Mouse (Mus musculus) naive thymus-derived CD4-positive, alpha-beta T cell, adult 5 months (primary cell): ENCODE data around the gene Gm11595. TPM values are rescaled to one million over a fixed set of nuclear protein-coding genes. Genes with fewer than 3 reads are reported as not detected.

Source experiments
- polyA plus RNA-seq: library from polyadenylated mRNA; unstranded; fragments of 100-300 nt; shearing (Covaris generic); gene quantifications from one replicate; pipeline ENCODE4 v1.2.1, GENCODE M21; 2017

Gm11595 gene
- polyA plus RNA-seq: not detected

GRCm38 (mm10) chr11:99772813-99773212 is at the start of gene Gm11595:
Gene Gm11595 (minus strand): TSS chr11:99772913.

GRCm38 (mm10) chr11:99815566-99815965 is 42.9 kb upstream of the Gm11595 start, which contains the start of gene Gm11564:
Gene Gm11564 (minus strand): TSS chr11:99815666.

GRCm38 (mm10) chr11:99809792-99810191 is 37.1 kb upstream of the Gm11595 start, which contains the start of gene Krtap4-13:
Gene Krtap4-13 (minus strand): TSS chr11:99809892.

GRCm38 (mm10) chr11:99804346-99804745 is 31.6 kb upstream of the Gm11595 start, which contains the start of gene Gm11554:
Gene Gm11554 (minus strand): TSS chr11:99804446.

GRCm38 (mm10) chr11:99798832-99799231 is 26.1 kb upstream of the Gm11595 start, which contains the start of gene Gm11569:
Gene Gm11569 (minus strand): TSS chr11:99798932.

GRCm38 (mm10) chr11:99793367-99793766 is 20.7 kb upstream of the Gm11595 start, which contains the start of gene Gm11596:
Gene Gm11596 (minus strand): TSS chr11:99793467.

GRCm38 (mm10) chr11:99784900-99785299 is 12.2 kb upstream of the Gm11595 start, which contains the start of gene Krtap4-9:
Gene Krtap4-9 (plus strand): TSS chr11:99785200.

GRCm38 (mm10) chr11:99780604-99781003 is 7.9 kb upstream of the Gm11595 start, which contains the start of gene Krtap4-8:
Gene Krtap4-8 (minus strand): TSS chr11:99780704.

GRCm38 (mm10) chr11:99734190-99734589 is 38.5 kb downstream of the Gm11595 start, which contains the start of gene Gm14180:
Gene Gm14180 (minus strand): TSS chr11:99734290.

Other genes starting within 250 kb of the Gm11595 start
- not detected for gene Krt40, start 229.8 kb downstream of the Gm11595 start, polyA plus RNA-seq
- gene Krtap3-3, start 222.0 kb downstream of the Gm11595 start, polyA plus RNA-seq: not detected
- not detected for gene Krtap3-2, start 216.1 kb downstream of the Gm11595 start, polyA plus RNA-seq
- gene Gm11939, start 213.4 kb downstream of the Gm11595 start, polyA plus RNA-seq: not detected
- gene Krtap3-1, start 206.3 kb downstream of the Gm11595 start, polyA plus RNA-seq: not detected
- not detected for gene Krtap1-5, start 191.9 kb downstream of the Gm11595 start, polyA plus RNA-seq
- not detected for gene Krtap1-4, start 189.3 kb downstream of the Gm11595 start, polyA plus RNA-seq
- gene Krtap1-3, start 181.6 kb downstream of the Gm11595 start, polyA plus RNA-seq: not detected
- gene Krtap9-3, start 174.8 kb downstream of the Gm11595 start, polyA plus RNA-seq: not detected
- gene Gm11938, start 169.6 kb downstream of the Gm11595 start, polyA plus RNA-seq: not detected
- gene Gm11937, start 162.7 kb downstream of the Gm11595 start, polyA plus RNA-seq: not detected
- not detected for gene Krtap2-4, start 158.1 kb downstream of the Gm11595 start, polyA plus RNA-seq
- gene Gm11562, start 152.5 kb downstream of the Gm11595 start, polyA plus RNA-seq: not detected
- gene Krtap4-1, start 144.7 kb downstream of the Gm11595 start, polyA plus RNA-seq: not detected
- gene Krtap4-2, start 137.8 kb downstream of the Gm11595 start, polyA plus RNA-seq: not detected
- not detected for gene Krtap4-7, start 128.8 kb downstream of the Gm11595 start, polyA plus RNA-seq
- not detected for gene Gm11555, start 122.7 kb downstream of the Gm11595 start, polyA plus RNA-seq
- not detected for gene Gm11563, start 114.0 kb downstream of the Gm11595 start, polyA plus RNA-seq
- gene Krtap4-6, start 107.0 kb downstream of the Gm11595 start, polyA plus RNA-seq: not detected
- gene Gm14190, start 82.2 kb downstream of the Gm11595 start, polyA plus RNA-seq: not detected
- gene Gm14180, start 38.6 kb downstream of the Gm11595 start, polyA plus RNA-seq: not detected
- gene Krtap4-8, start 7.8 kb upstream of the Gm11595 start, polyA plus RNA-seq: not detected
- gene Krtap4-9, start 12.3 kb upstream of the Gm11595 start, polyA plus RNA-seq: not detected
- gene Gm11596, start 20.6 kb upstream of the Gm11595 start, polyA plus RNA-seq: not detected
- not detected for gene Gm11569, start 26.0 kb upstream of the Gm11595 start, polyA plus RNA-seq
- gene Gm11554, start 31.5 kb upstream of the Gm11595 start, polyA plus RNA-seq: not detected
- not detected for gene Krtap4-13, start 37.0 kb upstream of the Gm11595 start, polyA plus RNA-seq
- not detected for gene Gm11564, start 42.8 kb upstream of the Gm11595 start, polyA plus RNA-seq
- not detected for gene 2300003K06Rik, start 65.2 kb upstream of the Gm11595 start, polyA plus RNA-seq
- not detected for gene Krtap4-16, start 78.7 kb upstream of the Gm11595 start, polyA plus RNA-seq
- gene Gm11568, start 85.0 kb upstream of the Gm11595 start, polyA plus RNA-seq: not detected
- not detected for gene Gm11559, start 91.6 kb upstream of the Gm11595 start, polyA plus RNA-seq
- not detected for gene Krtap9-1, start 100.5 kb upstream of the Gm11595 start, polyA plus RNA-seq
- not detected for gene Gm11567, start 106.3 kb upstream of the Gm11595 start, polyA plus RNA-seq
- gene Krtap31-1, start 135.0 kb upstream of the Gm11595 start, polyA plus RNA-seq: not detected
- not detected for gene Gm11565, start 141.8 kb upstream of the Gm11595 start, polyA plus RNA-seq
- gene Krtap31-2, start 163.4 kb upstream of the Gm11595 start, polyA plus RNA-seq: not detected
- not detected for gene Krtap9-5, start 175.6 kb upstream of the Gm11595 start, polyA plus RNA-seq
- not detected for gene Krtap29-1, start 206.1 kb upstream of the Gm11595 start, polyA plus RNA-seq
- gene Krtap16-1, start 213.7 kb upstream of the Gm11595 start, polyA plus RNA-seq: not detected
- not detected for gene Krtap17-1, start 221.1 kb upstream of the Gm11595 start, polyA plus RNA-seq
- not detected for gene Krt33a, start 243.3 kb upstream of the Gm11595 start, polyA plus RNA-seq